Mouse (Mus musculus): ENCODE data around the gene Efhb. TPM values are rescaled to one million over a fixed set of nuclear protein-coding genes. Genes with fewer than 3 reads are reported as not detected.

Efhb gene
- polyA plus RNA-seq, 1 experiment from 2014 or later: 0.38 TPM

GRCm38 (mm10) chr17:53478066-53478857, 15.1 kb upstream of the Efhb start:
- Histone ChIP-seq H3K4me3 (ENCODE audit: low read length) (peak overlapping the region; percentile 97), H3K9me3 (ENCODE audit: control insufficient read depth, low read length) (no peaks in the 10 kb centered on the region), H3K36me3 (ENCODE audit: control insufficient read depth, insufficient read depth, low read length) (no peaks in the 10 kb centered on the region), H3K4me2 (ENCODE audit: low read depth, low read length) (peak overlapping the region; percentile 63), H3K27me3 (replicated peaks; ENCODE audit: control insufficient read depth, insufficient read depth, low read length) (no peaks in the 10 kb centered on the region), H3K9ac (ENCODE audit: low read depth, low read length) (peak overlapping the region; percentile 81), H3K27ac (ENCODE audit: low read length) (peak overlapping the region; percentile 100), H3K4me1 (ENCODE audit: control insufficient read depth, insufficient read depth, low read length) (peaks cover 6% of the 10 kb centered on the region)
- 5% methylated on average over 15 of the region's 15 CpGs for WGBS
- ATAC-seq: no peak

- no peaks in the 10 kb centered on the region for H3K9me3 ChIP-seq (ENCODE audit: control insufficient read depth, low read length)
- H3K4me2 ChIP-seq (ENCODE audit: low read depth, low read length): no peak overlapping the region
- no peaks in the 10 kb centered on the region for H3K27me3 ChIP-seq (replicated peaks; ENCODE audit: control insufficient read depth, insufficient read depth, low read length)
- no peaks in the 10 kb centered on the region for H3K36me3 ChIP-seq (ENCODE audit: control insufficient read depth, insufficient read depth, low read length)
- no peak overlapping the region for H3K9ac ChIP-seq (ENCODE audit: low read depth, low read length)
- ATAC-seq: no peak
- H3K4me1 ChIP-seq (ENCODE audit: control insufficient read depth, insufficient read depth, low read length): no peaks in the 10 kb centered on the region
- no peak overlapping the region for H3K27ac ChIP-seq (ENCODE audit: low read length)
- no peak overlapping the region for H3K4me3 ChIP-seq (ENCODE audit: low read length)
Measured at GRCm38 (mm10) chr17:53468697-53469096, 5.6 kb upstream of the Efhb start.

GRCm38 (mm10) chr17:53465569-53465968, 2.4 kb upstream of the Efhb start:
- no peak overlapping the region for H3K27ac ChIP-seq (ENCODE audit: low read length)
- WGBS: 57% methylated on average over 4 of the region's 4 CpGs
- H3K36me3 ChIP-seq (ENCODE audit: control insufficient read depth, insufficient read depth, low read length): no peaks in the 10 kb centered on the region
- H3K27me3 ChIP-seq (replicated peaks; ENCODE audit: control insufficient read depth, insufficient read depth, low read length): no peaks in the 10 kb centered on the region
- H3K9ac ChIP-seq (ENCODE audit: low read depth, low read length): no peak overlapping the region
- peaks cover 2% of the 10 kb centered on the region; the same call in 1 of the 2 replicates for H3K4me1 ChIP-seq (ENCODE audit: control insufficient read depth, insufficient read depth, low read length)
- no peak for ATAC-seq
- no peak overlapping the region for H3K4me3 ChIP-seq (ENCODE audit: low read length)
- no peaks in the 10 kb centered on the region for H3K9me3 ChIP-seq (ENCODE audit: control insufficient read depth, low read length)
- H3K4me2 ChIP-seq (ENCODE audit: low read depth, low read length): no peak overlapping the region

- Histone ChIP-seq H3K27me3 (replicated peaks; ENCODE audit: control insufficient read depth, insufficient read depth, low read length) (no peaks in the 10 kb centered on the region), H3K4me1 (ENCODE audit: control insufficient read depth, insufficient read depth, low read length) (peaks cover 2% of the 10 kb centered on the region; the same call in 1 of the 2 replicates), H3K36me3 (ENCODE audit: control insufficient read depth, insufficient read depth, low read length) (no peaks in the 10 kb centered on the region), H3K9me3 (ENCODE audit: control insufficient read depth, low read length) (no peaks in the 10 kb centered on the region), H3K9ac (ENCODE audit: low read depth, low read length) (peak overlapping the region; percentile 59; the same call in 1 of the 2 replicates), H3K4me2 (ENCODE audit: low read depth, low read length) (peak overlapping the region; percentile 68), H3K4me3 (ENCODE audit: low read length) (peak overlapping the region; percentile 53), H3K27ac (ENCODE audit: low read length) (no peak overlapping the region)
- no peak; the same call in 1 of the 2 replicates for ATAC-seq
- 12% methylated on average over 8 of the region's 9 CpGs for WGBS
Measured at GRCm38 (mm10) chr17:53463496-53463840, 347 bp upstream of the Efhb start.

GRCm38 (mm10) chr17:53456742-53457141, 6.4 kb downstream of the Efhb start:
- Histone ChIP-seq H3K9ac (ENCODE audit: low read depth, low read length) (no peak overlapping the region), H3K4me1 (ENCODE audit: control insufficient read depth, insufficient read depth, low read length) (no peaks in the 10 kb centered on the region), H3K27ac (ENCODE audit: low read length) (no peak overlapping the region), H3K27me3 (replicated peaks; ENCODE audit: control insufficient read depth, insufficient read depth, low read length) (no peaks in the 10 kb centered on the region), H3K4me3 (ENCODE audit: low read length) (no peak overlapping the region), H3K9me3 (ENCODE audit: control insufficient read depth, low read length) (no peaks in the 10 kb centered on the region), H3K36me3 (ENCODE audit: control insufficient read depth, insufficient read depth, low read length) (no peaks in the 10 kb centered on the region), H3K4me2 (ENCODE audit: low read depth, low read length) (no peak overlapping the region)
- no peak for ATAC-seq
- 83% methylated on average over 1 of the region's 1 CpGs for WGBS

GRCm38 (mm10) chr17:53456152-53456551, 7.0 kb downstream of the Efhb start:
- 79% methylated on average over 2 of the region's 2 CpGs for WGBS
- ATAC-seq: no peak

GRCm38 (mm10) chr17:53402689-53403306, 60.3 kb downstream of the Efhb start:
- Histone ChIP-seq H3K4me3 (ENCODE audit: low read length) (no peak overlapping the region), H3K27ac (ENCODE audit: low read length) (no peak overlapping the region), H3K36me3 (ENCODE audit: control insufficient read depth, insufficient read depth, low read length) (no peaks in the 10 kb centered on the region), H3K4me1 (ENCODE audit: control insufficient read depth, insufficient read depth, low read length) (no peaks in the 10 kb centered on the region), H3K27me3 (replicated peaks; ENCODE audit: control insufficient read depth, insufficient read depth, low read length) (no peaks in the 10 kb centered on the region), H3K9ac (ENCODE audit: low read depth, low read length) (no peak overlapping the region), H3K9me3 (ENCODE audit: control insufficient read depth, low read length) (no peaks in the 10 kb centered on the region), H3K4me2 (ENCODE audit: low read depth, low read length) (no peak overlapping the region)
- WGBS: 37% methylated on average over 10 of the region's 10 CpGs
- ATAC-seq: no peak

More at GRCm38 (mm10) chr17:53456152-53456551, 7.0 kb downstream of the Efhb start:
- Histone ChIP-seq H3K27me3 (replicated peaks; ENCODE audit: control insufficient read depth, insufficient read depth, low read length) (no peaks in the 10 kb centered on the region), H3K4me3 (ENCODE audit: low read length) (no peak overlapping the region), H3K27ac (ENCODE audit: low read length) (no peak overlapping the region), H3K36me3 (ENCODE audit: control insufficient read depth, insufficient read depth, low read length) (no peaks in the 10 kb centered on the region), H3K4me1 (ENCODE audit: control insufficient read depth, insufficient read depth, low read length) (no peaks in the 10 kb centered on the region), H3K9ac (ENCODE audit: low read depth, low read length) (no peak overlapping the region), H3K4me2 (ENCODE audit: low read depth, low read length) (no peak overlapping the region), H3K9me3 (ENCODE audit: control insufficient read depth, low read length) (no peaks in the 10 kb centered on the region)

- Histone ChIP-seq H3K9me3 (ENCODE audit: control insufficient read depth, low read length) (no peaks in the 10 kb centered on the region), H3K4me2 (ENCODE audit: low read depth, low read length) (no peak overlapping the region), H3K4me3 (ENCODE audit: low read length) (no peak overlapping the region), H3K4me1 (ENCODE audit: control insufficient read depth, insufficient read depth, low read length) (no peaks in the 10 kb centered on the region), H3K36me3 (ENCODE audit: control insufficient read depth, insufficient read depth, low read length) (no peaks in the 10 kb centered on the region), H3K27ac (ENCODE audit: low read length) (no peak overlapping the region), H3K27me3 (replicated peaks; ENCODE audit: control insufficient read depth, insufficient read depth, low read length) (no peaks in the 10 kb centered on the region), H3K9ac (ENCODE audit: low read depth, low read length) (no peak overlapping the region)
- ATAC-seq: no peak
- 84% methylated on average over 2 of the region's 2 CpGs for WGBS
Measured at GRCm38 (mm10) chr17:53393201-53393600, 69.9 kb downstream of the Efhb start.

- H3K36me3 ChIP-seq (ENCODE audit: control insufficient read depth, insufficient read depth, low read length): no peaks in the 10 kb centered on the region
- H3K27ac ChIP-seq (ENCODE audit: low read length): no peak overlapping the region
- H3K4me2 ChIP-seq (ENCODE audit: low read depth, low read length): no peak overlapping the region
- no peaks in the 10 kb centered on the region for H3K27me3 ChIP-seq (replicated peaks; ENCODE audit: control insufficient read depth, insufficient read depth, low read length)
- H3K4me3 ChIP-seq (ENCODE audit: low read length): no peak overlapping the region
- 46% methylated on average over 4 of the region's 4 CpGs for WGBS
- no peak overlapping the region for H3K9ac ChIP-seq (ENCODE audit: low read depth, low read length)
- no peak for ATAC-seq
- H3K4me1 ChIP-seq (ENCODE audit: control insufficient read depth, insufficient read depth, low read length): no peaks in the 10 kb centered on the region
- no peaks in the 10 kb centered on the region for H3K9me3 ChIP-seq (ENCODE audit: control insufficient read depth, low read length)
Measured at GRCm38 (mm10) chr17:53389507-53389906, 73.6 kb downstream of the Efhb start.
